Comparison of ENCODE assay signal across 13 mouse cellular contexts in genomic region chr6:88075960-88076517, GRCm38 (mm10). TPM values are rescaled to one million over a fixed set of nuclear protein-coding genes. Genes with fewer than 3 reads are reported as not detected.
DNase-seq lines count a peak whose midpoint lies in the region; ATAC-seq and TF ChIP-seq lines count a peak whose summit lies in the region.
"Had no signal": no experiment of that assay in that cellular context is flagged by ENCODE, and none has a peak within 500 bp of the region (broad histone marks: within the 10 kb centered on the region; RNA-seq: fewer than 3 reads in every experiment).

No protein-coding gene starts in this region.

- peak overlapping the region; percentile 73 for H3K4me3 ChIP-seq in erythroblast, embryonic 14.5 days (replicated peaks)
- H3K4me3 ChIP-seq in liver, embryonic 11.5 days (ENCODE audit: low read depth, low read length): no peak overlapping the region
- peak overlapping the region; percentile 61; the same call in 1 of the 2 replicates for H3K4me3 ChIP-seq in liver, embryonic 12.5 days
- peak overlapping the region; percentile 21 for H3K4me3 ChIP-seq in myocyte

- H3K4me2 ChIP-seq in liver, embryonic 11.5 days: peak overlapping the region; percentile 84
- H3K4me2 ChIP-seq in liver, embryonic 12.5 days: peak overlapping the region; percentile 86
- peak overlapping the region; percentile 85 for H3K4me2 ChIP-seq in myocyte (ENCODE audit: low read depth)

- no peaks in the 10 kb centered on the region for H3K79me2 ChIP-seq in myocyte (ENCODE audit: control insufficient read depth, insufficient read depth)

- ATAC-seq in erythroblast, adult 5-6 weeks (replicated peaks; ENCODE audit: low FRiP score, poor library complexity, severe bottlenecking): no peak
- ATAC-seq in liver, embryonic 11.5 days (replicated peaks; ENCODE audit: low FRiP score): peak; percentile 62
- peak; percentile 62 for ATAC-seq in liver, embryonic 12.5 days

- no peak for TF ChIP-seq POLR2A in myocyte (IDR thresholded peaks at IDR 0.05; ENCODE audit: insufficient read length, low read depth)

- DNase-seq in liver, embryonic 11.5 days (ENCODE audit: low spot score): no peak
- no peak for DNase-seq in liver
- DNase-seq in right cerebral cortex, adult 18-20 months: no peak
- no peak for DNase-seq in urinary bladder, postnatal 36 days (ENCODE audit: low spot score in 2 of 2)
- DNase-seq: kidney, adult 9 months; lung, postnatal 36 days; right cerebral cortex, postnatal 4 days; thymus, adult 18-20 months had no signal

- no peaks in the 10 kb centered on the region for H3K36me3 ChIP-seq in erythroblast, embryonic 14.5 days (ENCODE audit: control insufficient read depth)
- H3K36me3 ChIP-seq in liver, embryonic 11.5 days (ENCODE audit: control insufficient read depth, insufficient read depth, low read length): no peaks in the 10 kb centered on the region
- H3K36me3 ChIP-seq in liver, embryonic 12.5 days: no peaks in the 10 kb centered on the region
- no peaks in the 10 kb centered on the region for H3K36me3 ChIP-seq in myocyte (ENCODE audit: control insufficient read depth, insufficient read depth)
- H3K36me3 ChIP-seq: heart, embryonic 15.5 days had no signal

- no peak overlapping the region for H3K9ac ChIP-seq in liver, embryonic 11.5 days (ENCODE audit: low read depth, low read length)
- peak overlapping the region; percentile 74; the same call in 1 of the 2 replicates for H3K9ac ChIP-seq in liver, embryonic 12.5 days
- H3K9ac ChIP-seq: heart, embryonic 15.5 days had no signal

- 43% methylated on average over 1 of the region's 1 CpGs for WGBS in liver, embryonic 11.5 days
- 25% methylated on average over 1 of the region's 1 CpGs for WGBS in liver, embryonic 12.5 days (ENCODE audit: insufficient replicate concordance)

- H3ac ChIP-seq in myocyte (ENCODE audit: control insufficient read depth, insufficient read length): no peak overlapping the region

- no peak overlapping the region; the same call in 1 of the 2 replicates for H3K27ac ChIP-seq in liver, embryonic 11.5 days (ENCODE audit: low read depth, low read length)
- peak overlapping the region; percentile 89 for H3K27ac ChIP-seq in liver, embryonic 12.5 days

- H3K27me3 ChIP-seq in erythroblast, embryonic 14.5 days (ENCODE audit: control insufficient read depth): no peaks in the 10 kb centered on the region
- no peaks in the 10 kb centered on the region for H3K27me3 ChIP-seq in liver, embryonic 11.5 days (replicated peaks; ENCODE audit: control insufficient read depth, insufficient read depth, low read length)
- H3K27me3 ChIP-seq in liver, embryonic 12.5 days (replicated peaks): peaks cover 6% of the 10 kb centered on the region; the same call in 1 of the 2 replicates
- no peaks in the 10 kb centered on the region for H3K27me3 ChIP-seq in myocyte (ENCODE audit: control insufficient read depth, insufficient read depth, insufficient read length)

- H3K9me3 ChIP-seq in erythroblast, embryonic 14.5 days (ENCODE audit: control insufficient read depth, low read length): no peaks in the 10 kb centered on the region
- no peaks in the 10 kb centered on the region for H3K9me3 ChIP-seq in liver, embryonic 11.5 days (ENCODE audit: control insufficient read depth, low read length)
- H3K9me3 ChIP-seq in liver, embryonic 12.5 days (replicated peaks): no peaks in the 10 kb centered on the region
- H3K9me3 ChIP-seq: heart, embryonic 15.5 days had no signal

- peaks cover 40% of the 10 kb centered on the region for H3K4me1 ChIP-seq in erythroblast, embryonic 14.5 days (ENCODE audit: control insufficient read depth)
- no peaks in the 10 kb centered on the region for H3K4me1 ChIP-seq in liver, embryonic 11.5 days (replicated peaks; ENCODE audit: control insufficient read depth, insufficient read depth, low read length)
- peaks cover 33% of the 10 kb centered on the region for H3K4me1 ChIP-seq in liver, embryonic 12.5 days

TF ChIP-seq in myocyte, 11 proteins besides CTCF, POLR2A, EP300 and RAD21:
- TF ChIP-seq CEBPB (IDR thresholded peaks at IDR 0.05; ENCODE audit: insufficient read depth, poor library complexity, severe bottlenecking): no peak
- TF ChIP-seq SRF (IDR thresholded peaks at IDR 0.05; ENCODE audit: control insufficient read depth, insufficient read length, low read depth): no peak
- no peak for TF ChIP-seq USF1 (IDR thresholded peaks at IDR 0.05; ENCODE audit: low read depth)
- no peak for TF ChIP-seq MAX (IDR thresholded peaks at IDR 0.05; ENCODE audit: low read depth)

RNA-seq across cellular contexts. Expression of gene Rpn1, which starts 8.2 kb away (rescaled TPM):
- polyA plus RNA-seq in erythroblast, embryonic 14.5 days (2012): 1.2 and 1.4 TPM in 2 replicates
- 24.0 and 30.9 TPM in 2 replicates for total RNA-seq in erythroblast, adult 5-6 weeks (2015; ENCODE audit: low replicate concordance)
- 42.8 and 54.5 TPM in 2 replicates for total RNA-seq in erythroblast, adult 5-6 weeks (2017; ENCODE audit: low replicate concordance)
- polyA plus RNA-seq in liver, embryonic 11.5 days (2014; fragmentation: Nextera tagmentation; extraction: Ambion mirVana): 384 and 414 TPM in 2 replicates
- 241 and 253 TPM in 2 replicates for polyA plus RNA-seq in liver, embryonic 12.5 days (2016; fragmentation: Nextera tagmentation; extraction: Ambion mirVana)
- 128 TPM for polyA plus RNA-seq in myocyte (2012; fragmentation: generic; extraction: Trizol)

RNA-seq across cellular contexts. Expression of gene Rab7, which starts 31.0 kb away (rescaled TPM):
- 2.7 and 3.9 TPM in 2 replicates for polyA plus RNA-seq in erythroblast, embryonic 14.5 days (2012)
- total RNA-seq in erythroblast, adult 5-6 weeks (2015; ENCODE audit: low replicate concordance): 76.7 and 111 TPM in 2 replicates
- 29.4 and 36.0 TPM in 2 replicates for total RNA-seq in erythroblast, adult 5-6 weeks (2017; ENCODE audit: low replicate concordance)
- 221 and 230 TPM in 2 replicates for polyA plus RNA-seq in liver, embryonic 11.5 days (2014; fragmentation: Nextera tagmentation; extraction: Ambion mirVana)
- polyA plus RNA-seq in liver, embryonic 12.5 days (2016; fragmentation: Nextera tagmentation; extraction: Ambion mirVana): 134 and 135 TPM in 2 replicates
- polyA plus RNA-seq in myocyte (2012; fragmentation: generic; extraction: Trizol): 181 TPM

Comparison
In these comparisons a context has a peak if more than half of its experiments do, and no peak if none do; other contexts are left out.
1. RNA of gene Rpn1, which starts 8.2 kb away (polyA plus RNA-seq): 384 to 414 TPM in liver, embryonic 11.5 days, 241 to 253 TPM in liver, embryonic 12.5 days and 128 TPM in myocyte (single experiment); 1.2 to 1.4 TPM in erythroblast, embryonic 14.5 days; every median in the first group is over 10 times any median in the second.
2. RNA of gene Rab7, which starts 31.0 kb away (polyA plus RNA-seq): 221 to 230 TPM in liver, embryonic 11.5 days, 181 TPM in myocyte (single experiment) and 134 to 135 TPM in liver, embryonic 12.5 days; 2.7 to 3.9 TPM in erythroblast, embryonic 14.5 days; every median in the first group is over 10 times any median in the second.
3. Peak in every context shown above with its lines, with median percentiles within 50 percentile points of each other: H3K4me2 ChIP-seq.